Mouse (Mus musculus) CH12.LX (cell line): ENCODE measurements around the gene Rabgap1. TPM values are rescaled to one million over a fixed set of nuclear protein-coding genes. Genes with fewer than 3 reads are reported as not detected.

ENCODE experiments used
- DNase-seq: peaks from one replicate; pipeline ENCODE4 v3.0.0-alpha.2; 2013; ENCODE audit errors: extremely low read depth
- H3K27ac ChIP-seq: 2 replicates; pipeline ENCODE4 v1.5.1; 2012; ENCODE audit warnings: low read depth, mild to moderate bottlenecking, control low read depth, moderate library complexity; ENCODE audit not compliant: insufficient read depth
- H3K27me3 ChIP-seq: replicated peaks from 2 replicates; pipeline ENCODE3; 2012; ENCODE audit warnings: inconsistent platforms
- H3K36me3 ChIP-seq, 2 experiments: replicated peaks in 1 of 2; 2 replicates each; pipeline versions ENCODE3 to v1.6.1; 2012; ENCODE audit warnings: inconsistent platforms in 1 of 2, low read length in 1 of 2, mild to moderate bottlenecking in 1 of 2, mixed read lengths in 1 of 2, moderate library complexity in 1 of 2; ENCODE audit not compliant: control insufficient read depth in 1 of 2, insufficient read depth in 1 of 2
- H3K4me1 ChIP-seq, 2 experiments: 2 replicates each; pipeline ENCODE4 v1.6.1; 2012; ENCODE audit warnings: inconsistent platforms in 1 of 2, moderate library complexity in 1 of 2; ENCODE audit not compliant: insufficient read depth in 2 of 2, control insufficient read depth in 1 of 2
- H3K4me2 ChIP-seq: 2 replicates; pipeline ENCODE4 v1.6.1; 2012; ENCODE audit warnings: low read depth, mild to moderate bottlenecking, control low read depth; ENCODE audit not compliant: poor library complexity, insufficient read depth, severe bottlenecking
- H3K4me3 ChIP-seq, 3 experiments: fragments of 150-350 bp in 1 of 3; sonication (generic) in 1 of 3; replicated peaks in 1 of 3; 2 replicates each; pipeline versions ENCODE3 to v1.5.1; 2011 to 2012; ENCODE audit warnings: low read depth in 2 of 3, low read length in 2 of 3, mild to moderate bottlenecking in 2 of 3, moderate library complexity in 2 of 3, control low read depth in 1 of 3, improper control_type of control experiment in 1 of 3, inconsistent platforms in 1 of 3, mixed read lengths in 1 of 3; ENCODE audit not compliant: poor library complexity in 1 of 3
- H3K79me2 ChIP-seq: replicated peaks from 2 replicates; pipeline ENCODE4 v1.6.1; 2012; ENCODE audit warnings: mild to moderate bottlenecking, moderate library complexity; ENCODE audit not compliant: control insufficient read depth, poor library complexity, insufficient read depth, severe bottlenecking; ENCODE audit errors: extremely low read depth
- H3K9ac ChIP-seq: 2 replicates; pipeline ENCODE4 v1.6.1; 2012; ENCODE audit warnings: low read depth, mild to moderate bottlenecking, control low read depth, moderate library complexity; ENCODE audit not compliant: insufficient read depth
- H3K9me3 ChIP-seq: replicated peaks from 2 replicates; pipeline ENCODE3; 2012; ENCODE audit warnings: low read length, inconsistent platforms, mixed read lengths
- BHLHE40 ChIP-seq: IDR thresholded peaks from 2 replicates; pipeline ENCODE4 v1.6.1; 2011; ENCODE audit warnings: mild to moderate bottlenecking, low read depth, low read length, improper control_type of control experiment
- CHD2 ChIP-seq: IDR thresholded peaks from 2 replicates; pipeline ENCODE4 v1.6.1; 2011; ENCODE audit warnings: low read length, improper control_type of control experiment
- CTCF ChIP-seq, 2 experiments: IDR thresholded peaks in 1 of 2; conservative IDR thresholded peaks in 1 of 2; 2 replicates each; pipeline ENCODE4 v1.5.1; 2011 to 2012; ENCODE audit warnings: low read depth in 2 of 2, low read length in 2 of 2, improper control_type of control experiment in 1 of 2, inconsistent platforms in 1 of 2, mild to moderate bottlenecking in 1 of 2, moderate library complexity in 1 of 2
- E2F4 ChIP-seq: IDR thresholded peaks from 2 replicates; pipeline ENCODE4 v1.6.1; 2011; ENCODE audit warnings: low read depth, low read length, improper control_type of control experiment; ENCODE audit not compliant: insufficient replicate concordance
- HCFC1 ChIP-seq: IDR thresholded peaks from 2 replicates; pipeline ENCODE4 v1.6.1; 2012; ENCODE audit warnings: low read depth, mild to moderate bottlenecking, inconsistent platforms, low read length, improper control_type of control experiment
- JUND ChIP-seq: conservative IDR thresholded peaks from 2 replicates; pipeline ENCODE4 v1.6.1; 2011; ENCODE audit warnings: low read depth, low read length, improper control_type of control experiment
- MAX ChIP-seq: IDR thresholded peaks from 2 replicates; pipeline ENCODE4 v1.6.1; 2011; ENCODE audit warnings: low read length, improper control_type of control experiment
- MEF2A ChIP-seq: IDR thresholded peaks from 2 replicates; pipeline ENCODE4 v1.6.1; 2014; ENCODE audit warnings: low read depth, mild to moderate bottlenecking, inconsistent platforms, low read length, improper control_type of control experiment, borderline replicate concordance
- MYC ChIP-seq: IDR thresholded peaks from 2 replicates; pipeline ENCODE4 v1.6.1; 2011; ENCODE audit warnings: low read depth, mild to moderate bottlenecking, improper control_type of control experiment, low read length
- NRF1 ChIP-seq: IDR thresholded peaks from 2 replicates; pipeline ENCODE4 v1.6.1; 2014; ENCODE audit warnings: low read depth, mild to moderate bottlenecking, inconsistent platforms, low read length, improper control_type of control experiment, moderate library complexity
- PAX5 ChIP-seq: IDR thresholded peaks from 2 replicates; pipeline ENCODE4 v1.6.1; 2012; ENCODE audit warnings: low read length, inconsistent platforms, mixed read lengths
- POLR2A ChIP-seq: IDR thresholded peaks from 2 replicates; pipeline ENCODE4 v1.6.1; 2011; ENCODE audit warnings: low read depth, mild to moderate bottlenecking, improper control_type of control experiment, low read length
- POLR2AphosphoS2 ChIP-seq: IDR thresholded peaks from 2 replicates; pipeline ENCODE4 v1.6.1; 2011; ENCODE audit warnings: low read depth, low read length, improper control_type of control experiment
- RAD21 ChIP-seq: IDR thresholded peaks from 2 replicates; pipeline ENCODE4 v1.6.1; 2011; ENCODE audit warnings: low read depth, mild to moderate bottlenecking, low read length, improper control_type of control experiment, moderate library complexity
- SIN3A ChIP-seq: IDR thresholded peaks from 2 replicates; pipeline ENCODE4 v1.6.1; 2012; ENCODE audit warnings: low read length, improper control_type of control experiment, inconsistent platforms
- SMC3 ChIP-seq: IDR thresholded peaks from 2 replicates; pipeline ENCODE4 v1.6.1; 2011; ENCODE audit warnings: low read depth, low read length, improper control_type of control experiment
- TBP ChIP-seq: conservative IDR thresholded peaks from 2 replicates; pipeline ENCODE4 v1.6.1; 2011; ENCODE audit warnings: low read depth, low read length, improper control_type of control experiment
- USF1 ChIP-seq: IDR thresholded peaks from 2 replicates; pipeline ENCODE4 v1.6.1; 2014; ENCODE audit warnings: low read depth, mild to moderate bottlenecking, inconsistent platforms, low read length, improper control_type of control experiment
- ZKSCAN1 ChIP-seq: IDR thresholded peaks from 2 replicates; pipeline ENCODE4 v1.6.1; 2012; ENCODE audit warnings: low read depth, inconsistent platforms, low read length, improper control_type of control experiment, borderline replicate concordance
- ZMIZ1 ChIP-seq: IDR thresholded peaks from 2 replicates; pipeline ENCODE4 v1.6.1; 2012; ENCODE audit warnings: low read depth, mild to moderate bottlenecking, inconsistent platforms, low read length, improper control_type of control experiment
- ZNF384 ChIP-seq: IDR thresholded peaks from 2 replicates; pipeline ENCODE4 v1.6.1; 2012; ENCODE audit warnings: low read depth, low read length, improper control_type of control experiment, inconsistent platforms
- dilution Hi-C: fragments of 300-500 bp; cut with MboI; formaldehyde crosslinking; loops from 2 replicates; pipeline ENCODE4 v1.14.3; 2020; ENCODE audit warnings: low sequenced_read_pairs; ENCODE audit not compliant: extremely low pct_unique_long_range_greater_than_20kb, extremely low pct_ligation_motif_present
- in situ Hi-C: fragments of 300-500 bp; cut with MboI; formaldehyde crosslinking; loops from 3 replicates; pipeline ENCODE4 v1.14.3; 2019; ENCODE audit warnings: low sequenced_read_pairs, low pct_ligation_motif_present, low pct_unique_long_range_greater_than_20kb, mixed read lengths
- polyA plus RNA-seq: library from polyadenylated mRNA; unstranded; fragments of >175 nt; gene quantifications from 2 replicates; pipeline ENCODE4 v1.2.1, GENCODE M21; 2012; ENCODE audit warnings: low read depth; ENCODE audit not compliant: insufficient read length
- total RNA-seq, 2 experiments: library from RNA; depleted of rRNA; stranded (reverse); fragments of 300-350 nt in 1 of 2; fragments of >200 nt in 1 of 2; gene quantifications; 2 replicates each; pipeline ENCODE4 v1.2.3; 2012 to 2014

Gene Rabgap1
- total and polyA plus RNA-seq, 3 experiments = 16.6 to 21.9 (median 19.4) TPM

DNA sequence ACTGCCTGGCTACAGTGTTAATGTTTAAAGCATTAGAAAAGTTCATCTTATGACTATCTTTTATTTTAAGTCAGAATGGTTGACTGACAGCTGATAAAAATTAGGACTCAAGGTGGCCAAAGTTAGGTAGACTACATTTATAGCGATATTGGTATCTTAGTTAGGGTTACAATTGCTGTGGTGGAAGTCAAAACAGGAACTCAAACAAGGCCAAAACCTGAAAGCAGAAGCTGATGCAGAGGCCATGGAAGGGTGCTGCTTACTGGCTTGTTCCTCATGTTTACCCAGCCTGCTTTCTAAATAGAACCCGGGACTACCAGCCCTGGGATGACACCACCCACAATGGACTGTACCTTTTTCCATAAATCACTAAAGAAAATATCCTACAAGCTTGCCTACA, 41.1 kb downstream of the Rabgap1 start:
- in situ Hi-C loops = no loop called here
- no peaks in the 10 kb centered on the region for H3K4me1 ChIP-seq

DNA sequence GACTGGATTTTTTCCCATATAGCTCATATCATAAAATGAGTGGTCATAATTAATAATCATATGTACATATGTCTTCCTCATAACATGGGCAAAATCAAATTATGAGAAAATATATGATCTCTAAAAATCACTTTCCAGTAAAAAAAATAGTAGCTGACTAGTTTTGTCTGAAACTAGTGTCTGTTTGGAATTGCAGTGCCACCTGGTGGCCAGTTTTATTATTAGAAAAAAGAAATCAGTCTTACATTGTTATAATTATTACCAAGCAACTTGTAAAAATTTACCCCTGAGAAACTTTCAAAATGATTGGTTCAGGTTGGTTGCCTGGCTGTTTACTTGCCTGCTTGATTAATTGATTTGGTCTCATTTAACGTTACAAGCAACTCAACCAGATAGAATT, 42.3 kb downstream of the Rabgap1 start:
- dilution Hi-C loops = no loop called here
- TF ChIP-seq TBP (no peak), MYC (no peak), ZNF384 (peak; percentile 92), SIN3A (no peak), CTCF (conservative IDR thresholded peaks at IDR 0.05 in 1 of 2, IDR thresholded peaks at IDR 0.05 in 1 of 2; ENCODE audit: low read depth in 2 of 2, low read length in 2 of 2) (peak in 1 of 2 experiments; percentile 74; a peak in 3 of 4 replicates), RAD21 (peak; percentile 76), JUND (no peak), CHD2 (no peak), SMC3 (peak; percentile 55)

More for the DNA sequence above, 41.1 kb downstream of the Rabgap1 start:
- Histone ChIP-seq H3K79me2 (no peaks in the 10 kb centered on the region; the same call in 1 of the 2 replicates), H3K4me3 (no peak overlapping the region), H3K9me3 (no peaks in the 10 kb centered on the region), H3K9ac (no peak overlapping the region), H3K27me3 (no peaks in the 10 kb centered on the region), H3K27ac (no peak overlapping the region), H3K4me2 (no peak overlapping the region), H3K36me3 (peaks cover 23 to 48% of the 10 kb centered on the region in 2 experiments)
- no peak for DNase-seq
- dilution Hi-C loops = no loop called here
- no peak for TF ChIP-seq NRF1
- no peak for TF ChIP-seq PAX5
- no peak for TF ChIP-seq BHLHE40
- TF ChIP-seq ZKSCAN1 = no peak
- no peak for TF ChIP-seq JUND
- no peak for TF ChIP-seq MAX
- no peak for TF ChIP-seq USF1
- no peak for TF ChIP-seq ZMIZ1
- no peak for TF ChIP-seq ZNF384
- TF ChIP-seq MEF2A = no peak
- TF ChIP-seq CTCF (conservative IDR thresholded peaks at IDR 0.05 in 1 of 2, IDR thresholded peaks at IDR 0.05 in 1 of 2; ENCODE audit: low read depth in 2 of 2, low read length in 2 of 2) = no peak
- no peak for TF ChIP-seq E2F4
- no peak for TF ChIP-seq HCFC1
- TF ChIP-seq POLR2A = no peak
- no peak for TF ChIP-seq POLR2AphosphoS2
- TF ChIP-seq RAD21 = no peak
- TF ChIP-seq MYC = no peak

More for the DNA sequence above, 42.3 kb downstream of the Rabgap1 start:
- peak; percentile 38 for DNase-seq
- H3K27ac ChIP-seq = no peak overlapping the region
- no peaks in the 10 kb centered on the region; the same call in 1 of the 2 replicates for H3K79me2 ChIP-seq
- no peaks in the 10 kb centered on the region for H3K27me3 ChIP-seq
- no peak overlapping the region for H3K4me3 ChIP-seq
- H3K9me3 ChIP-seq = no peaks in the 10 kb centered on the region
- H3K4me1 ChIP-seq = no peaks in the 10 kb centered on the region
- in situ Hi-C loops = no loop called here
- H3K36me3 ChIP-seq = peaks cover 32 to 57% of the 10 kb centered on the region in 2 experiments
- no peak overlapping the region for H3K4me2 ChIP-seq
- no peak overlapping the region for H3K9ac ChIP-seq
